12 mouse cellular contexts compared by ENCODE assay signal in the genomic region with DNA sequence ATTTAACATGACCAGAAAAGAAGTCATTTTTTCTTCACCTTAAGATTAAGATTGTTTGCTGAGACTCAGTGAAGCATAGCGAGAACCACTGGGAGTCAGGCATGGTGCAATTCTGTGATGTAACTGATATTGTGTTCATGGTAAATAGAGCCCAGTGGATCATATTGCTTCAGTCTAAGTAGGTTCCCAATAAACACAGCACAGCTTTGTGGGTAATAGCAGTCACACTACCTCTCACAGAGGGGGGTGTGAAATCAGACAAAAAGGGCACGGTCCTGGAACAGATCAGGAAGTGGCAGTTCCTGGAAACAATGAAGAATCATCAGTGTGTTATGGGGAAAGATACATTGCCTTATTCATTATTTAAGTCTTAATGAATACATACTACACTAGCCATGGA.
"Had no signal": no experiment of that assay in that cellular context is flagged by ENCODE, and none has a peak within 500 bp of the region (broad histone marks: within the 10 kb centered on the region; RNA-seq: fewer than 3 reads in every experiment).

No protein-coding gene starts in this region.

- ATAC-seq: intestine, embryonic 16.5 days; liver, embryonic 12.5 days; midbrain, embryonic 13.5 days had no signal

- H3K9ac ChIP-seq: limb, embryonic 13.5 days; liver, embryonic 12.5 days; lung, embryonic 15.5 days; midbrain, embryonic 13.5 days had no signal

- H3K36me3 ChIP-seq: limb, embryonic 13.5 days; liver, embryonic 12.5 days; lung, embryonic 15.5 days; midbrain, embryonic 13.5 days had no signal

- H3K4me2 ChIP-seq: limb, embryonic 13.5 days; liver, embryonic 12.5 days; lung, embryonic 15.5 days; midbrain, embryonic 13.5 days had no signal

- H3K27me3 ChIP-seq: limb, embryonic 13.5 days; liver, embryonic 12.5 days; lung, embryonic 15.5 days; megakaryocyte, embryonic 14.5 days; midbrain, embryonic 13.5 days had no signal

- H3K4me3 ChIP-seq: limb, embryonic 13.5 days; liver, embryonic 12.5 days; lung, embryonic 15.5 days; megakaryocyte, embryonic 14.5 days; midbrain, embryonic 13.5 days had no signal

- H3K9me3 ChIP-seq: limb, embryonic 13.5 days; liver, embryonic 12.5 days; lung, embryonic 15.5 days; midbrain, embryonic 13.5 days had no signal

- DNase-seq: kidney, postnatal 14 days; left cerebral cortex, postnatal 4 days; lung, postnatal 4 days; right cerebral cortex, adult 18-20 months; thymus, adult 18-20 months; thymus, postnatal 14 days had no signal

- H3K4me1 ChIP-seq: limb, embryonic 13.5 days; liver, embryonic 12.5 days; lung, embryonic 15.5 days; megakaryocyte, embryonic 14.5 days; midbrain, embryonic 13.5 days had no signal

- H3K27ac ChIP-seq: limb, embryonic 13.5 days; liver, embryonic 12.5 days; lung, embryonic 15.5 days; midbrain, embryonic 13.5 days had no signal
